Mouse (Mus musculus) kidney, postnatal 4 days (tissue): Measurements from ENCODE around the gene Acss2.
A peak's percentile ranks its signal among the peaks of the same experiment; 100 is the strongest.

ENCODE experiments used
- DNase-seq, 2 experiments: peaks; one replicate each; pipeline ENCODE4 v3.0.0; 2021; ENCODE audit warnings: mixed read lengths in 2 of 2

Acss2 gene

GRCm38 (mm10) chr2:155630153-155630552 lies 112.4 kb downstream of the Acss2 start:
- peak in 1 of 2 experiments; percentile 40 for DNase-seq

GRCm38 (mm10) chr2:155630590-155631416 lies 113.1 kb downstream of the Acss2 start:
- DNase-seq, result peak; percentile 51 to 64

GRCm38 (mm10) chr2:155632138-155632936 lies 114.6 kb downstream of the Acss2 start:
- DNase-seq, result no peak

GRCm38 (mm10) chr2:155633121-155633520 lies 115.4 kb downstream of the Acss2 start:
- no peak for DNase-seq

- no peak for DNase-seq
These were observed 116.0 kb downstream of the Acss2 start for GRCm38 (mm10) chr2:155633731-155634130.

GRCm38 (mm10) chr2:155634562-155634961 lies 116.8 kb downstream of the Acss2 start:
- no peak for DNase-seq
